Mouse (Mus musculus) ES-Bruce4 (cell line): ENCODE measurements at regions not wholly inside any gene's neighbourhood (a gene's known extent, or its start where the extent isn't known, plus 50 kb on each side); places are given as distances from the start of the nearest gene placed in this dataset.

ENCODE experiments used
- CTCF ChIP-seq: IDR thresholded peaks from one replicate; pipeline ENCODE4 v1.8.1; 2011; ENCODE audit warnings: low read depth, low read length
- EP300 ChIP-seq: IDR thresholded peaks from 2 replicates; pipeline ENCODE4 v1.6.1; 2011; ENCODE audit warnings: low read depth, low read length; ENCODE audit not compliant: insufficient read depth
- POLR2A ChIP-seq: IDR thresholded peaks from one replicate; pipeline ENCODE4 v1.8.1; 2011; ENCODE audit warnings: low read length; ENCODE audit not compliant: insufficient read depth

GRCm38 (mm10) chr12:79917634-79918289 is 195.1 kb downstream of the Zfp36l1 start:
- TF ChIP-seq POLR2A (no peak), CTCF (no peak), EP300 (no peak)
